Comparison of ENCODE assay signal across 8 mouse cellular contexts in the genomic region with DNA sequence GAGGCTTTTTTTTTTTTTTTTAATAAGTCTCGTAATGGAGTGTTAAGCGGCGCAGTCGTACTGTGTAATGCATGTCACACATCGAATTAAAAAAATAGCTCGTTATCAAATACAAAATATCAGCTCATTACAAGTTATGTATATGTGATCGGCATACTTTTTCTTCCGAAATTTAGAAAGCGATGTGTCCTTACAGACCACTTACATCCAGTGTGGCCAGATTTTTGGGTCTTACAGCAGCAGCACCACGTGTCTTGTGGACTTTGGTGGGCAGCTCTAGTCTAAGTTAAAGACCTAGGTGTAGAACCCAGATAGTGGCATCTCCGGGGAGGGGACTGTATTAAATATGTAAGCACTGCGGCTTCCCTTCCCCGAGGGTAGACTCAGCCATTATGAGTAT. TPM values are rescaled to one million over a fixed set of nuclear protein-coding genes. Genes with fewer than 3 reads are reported as not detected.
DNase-seq lines count a peak whose midpoint lies in the region; ATAC-seq and TF ChIP-seq lines count a peak whose summit lies in the region.

No protein-coding gene starts in this region.

- no peaks in the 10 kb centered on the region for H3K27me3 ChIP-seq in E14TG2a.4 (ENCODE audit: insufficient read depth, low read length)
- no peaks in the 10 kb centered on the region for H3K27me3 ChIP-seq in embryonic facial prominence, embryonic 13.5 days
- no peaks in the 10 kb centered on the region for H3K27me3 ChIP-seq in intestine, postnatal 0 days (replicated peaks; ENCODE audit: control insufficient read depth, insufficient read depth, low read length)
- no peaks in the 10 kb centered on the region for H3K27me3 ChIP-seq in midbrain, embryonic 16.5 days (ENCODE audit: control insufficient read depth, insufficient read depth, low read depth, low read length)

- peak overlapping the region; percentile 90 for H3K27ac ChIP-seq in embryonic facial prominence, embryonic 13.5 days
- H3K27ac ChIP-seq in intestine, postnatal 0 days (ENCODE audit: low read depth, low read length) = peak overlapping the region; percentile 94
- peak overlapping the region; percentile 92 for H3K27ac ChIP-seq in midbrain, embryonic 16.5 days (ENCODE audit: low read length)

- no peak for TF ChIP-seq CTCF in E14TG2a.4 (conservative IDR thresholded peaks at IDR 0.05; ENCODE audit: low read length)
- no peak for TF ChIP-seq CTCF in intestine, postnatal 0 days (IDR thresholded peaks at IDR 0.05; ENCODE audit: low read depth)

- DNase-seq in A20 (ENCODE audit: low read depth, low spot score) = peak; percentile 74
- no peak for DNase-seq in frontal cortex, postnatal 25 days (ENCODE audit: low spot score in 2 of 2)
- DNase-seq in layer of hippocampus, adult 11-12 months (ENCODE audit: low spot score) = no peak
- no peak for DNase-seq in gastrocnemius, postnatal 4 days (ENCODE audit: low spot score in 2 of 2)

- peaks cover 3% of the 10 kb centered on the region; the same call in 1 of the 2 replicates for H3K9me3 ChIP-seq in E14TG2a.4 (ENCODE audit: low read length)
- no peaks in the 10 kb centered on the region for H3K9me3 ChIP-seq in embryonic facial prominence, embryonic 13.5 days
- H3K9me3 ChIP-seq in intestine, postnatal 0 days (ENCODE audit: control insufficient read depth) = no peaks in the 10 kb centered on the region
- no peaks in the 10 kb centered on the region for H3K9me3 ChIP-seq in midbrain, embryonic 16.5 days (replicated peaks; ENCODE audit: control insufficient read depth, low read length, poor library complexity, severe bottlenecking)

- WGBS in embryonic facial prominence, embryonic 13.5 days = 2% methylated on average over 13 of the region's 13 CpGs
- under 1% methylated on average over 13 of the region's 13 CpGs for WGBS in intestine, postnatal 0 days
- 3% methylated on average over 13 of the region's 13 CpGs for WGBS in midbrain, embryonic 16.5 days

- peak overlapping the region; percentile 95 for H3K4me3 ChIP-seq in E14TG2a.4 (replicated peaks; ENCODE audit: low read length)
- peak overlapping the region; percentile 90 for H3K4me3 ChIP-seq in embryonic facial prominence, embryonic 13.5 days
- H3K4me3 ChIP-seq in intestine, postnatal 0 days (ENCODE audit: low read depth, low read length) = peak overlapping the region; percentile 97
- peak overlapping the region; percentile 63 for H3K4me3 ChIP-seq in midbrain, embryonic 16.5 days (ENCODE audit: low read depth, low read length)

- no peak for ATAC-seq in embryonic facial prominence, embryonic 13.5 days (ENCODE audit: insufficient number of reproducible peaks, insufficient read depth, low FRiP score, low TSS enrichment, low read depth)
- ATAC-seq in intestine, postnatal 0 days = peak; percentile 6; the same call in 1 of the 2 replicates
- peak; percentile 32; the same call in 1 of the 2 replicates for ATAC-seq in midbrain, embryonic 16.5 days

- peaks cover 35% of the 10 kb centered on the region for H3K36me3 ChIP-seq in E14TG2a.4 (ENCODE audit: insufficient read depth, low read length)
- peaks cover 15% of the 10 kb centered on the region for H3K36me3 ChIP-seq in embryonic facial prominence, embryonic 13.5 days
- H3K36me3 ChIP-seq in intestine, postnatal 0 days (ENCODE audit: control insufficient read depth, insufficient read depth) = 0 out of 2 replicates have a peak, but pooled peaks cover 4% of the 10 kb centered on the region
- peaks cover 4% of the 10 kb centered on the region; the same call in 1 of the 2 replicates for H3K36me3 ChIP-seq in midbrain, embryonic 16.5 days (ENCODE audit: control insufficient read depth, insufficient read depth, low read length)

- peak overlapping the region; percentile 82 for H3K4me2 ChIP-seq in embryonic facial prominence, embryonic 13.5 days
- peak overlapping the region; percentile 87 for H3K4me2 ChIP-seq in intestine, postnatal 0 days (replicated peaks; ENCODE audit: low read depth)
- peak overlapping the region; percentile 84 for H3K4me2 ChIP-seq in midbrain, embryonic 16.5 days (ENCODE audit: low read length)

- peak overlapping the region; percentile 91 for H3K9ac ChIP-seq in embryonic facial prominence, embryonic 13.5 days
- H3K9ac ChIP-seq in intestine, postnatal 0 days (ENCODE audit: low read depth, low read length) = peak overlapping the region; percentile 94
- H3K9ac ChIP-seq in midbrain, embryonic 16.5 days (ENCODE audit: low read depth, low read length) = peak overlapping the region; percentile 95

- H3K4me1 ChIP-seq in E14TG2a.4 (replicated peaks; ENCODE audit: low read depth, low read length) = peaks cover 26% of the 10 kb centered on the region
- peaks cover 31% of the 10 kb centered on the region for H3K4me1 ChIP-seq in embryonic facial prominence, embryonic 13.5 days
- peaks cover 9% of the 10 kb centered on the region for H3K4me1 ChIP-seq in intestine, postnatal 0 days (replicated peaks; ENCODE audit: control insufficient read depth, insufficient read depth, low read length)
- peaks cover 26% of the 10 kb centered on the region for H3K4me1 ChIP-seq in midbrain, embryonic 16.5 days (ENCODE audit: control insufficient read depth, insufficient read depth, low read length)

RNA-seq across cellular contexts. Expression of a gene that starts 0.5 kb away (rescaled TPM):
- polyA plus RNA-seq in embryonic facial prominence, embryonic 13.5 days (2015; fragmentation: Nextera tagmentation; extraction: Ambion mirVana) = 17.9 and 18.6 TPM in 2 replicates
- 9.1 and 9.7 TPM in 2 replicates for polyA plus RNA-seq in intestine, postnatal 0 days (2015; fragmentation: Nextera tagmentation; extraction: Ambion mirVana)
- polyA plus RNA-seq in midbrain, embryonic 16.5 days (2015; fragmentation: Nextera tagmentation; extraction: Ambion mirVana) = 26.1 and 27.0 TPM in 2 replicates
- total RNA-seq in gastrocnemius, postnatal 4 days (2021) = 10 to 100 TPM; 21.5 to 23.2 TPM

RNA-seq across cellular contexts. Expression of a gene that starts 30.9 kb away (rescaled TPM):
- 160 and 167 TPM in 2 replicates for polyA plus RNA-seq in embryonic facial prominence, embryonic 13.5 days (2015; fragmentation: Nextera tagmentation; extraction: Ambion mirVana)
- 47.6 and 48.8 TPM in 2 replicates for polyA plus RNA-seq in intestine, postnatal 0 days (2015; fragmentation: Nextera tagmentation; extraction: Ambion mirVana)
- 96.1 and 103 TPM in 2 replicates for polyA plus RNA-seq in midbrain, embryonic 16.5 days (2015; fragmentation: Nextera tagmentation; extraction: Ambion mirVana)
- total RNA-seq in gastrocnemius, postnatal 4 days (2021) = 10 to 100 TPM; 36.1 to 41.4 TPM
